Mouse (Mus musculus) right cerebral cortex, postnatal 4 days (tissue): ENCODE data around the gene Gabbr2.
"Not testable (repeated sequence)": the region's sequence is repeated elsewhere in the genome, so short reads cannot be mapped to it uniquely, and the experiment has no call there.

ENCODE experiments used
- DNase-seq: peaks from one replicate; pipeline ENCODE4 v3.0.0-alpha.2; 2022

Gene Gabbr2

GRCm38 (mm10) chr4:46641283-46641682, 350.4 kb downstream of the Gabbr2 start:
- no peak for DNase-seq

- DNase-seq = no peak
These were observed 351.8 kb downstream of the Gabbr2 start for GRCm38 (mm10) chr4:46639866-46640265.

GRCm38 (mm10) chr4:46637250-46637649, 354.4 kb downstream of the Gabbr2 start:
- not testable (repeated sequence) for DNase-seq

- DNase-seq = no peak
These were observed 355.8 kb downstream of the Gabbr2 start for GRCm38 (mm10) chr4:46635702-46636430.

- DNase-seq = no peak
These were observed 356.8 kb downstream of the Gabbr2 start for GRCm38 (mm10) chr4:46634881-46635280.

- DNase-seq = not testable (repeated sequence)
These were observed 358.1 kb downstream of the Gabbr2 start for GRCm38 (mm10) chr4:46633565-46633964.

- DNase-seq = no peak
These were observed 359.2 kb downstream of the Gabbr2 start for GRCm38 (mm10) chr4:46632465-46632864.

GRCm38 (mm10) chr4:46630390-46630789, 361.3 kb downstream of the Gabbr2 start:
- DNase-seq = no peak

GRCm38 (mm10) chr4:46628873-46629272, 362.8 kb downstream of the Gabbr2 start:
- no peak for DNase-seq

- no peak for DNase-seq
These were observed 363.6 kb downstream of the Gabbr2 start for GRCm38 (mm10) chr4:46628081-46628480.

GRCm38 (mm10) chr4:46625101-46625500, 366.6 kb downstream of the Gabbr2 start:
- DNase-seq = no peak

- DNase-seq = no peak
These were observed 368.7 kb downstream of the Gabbr2 start for GRCm38 (mm10) chr4:46623007-46623406.

GRCm38 (mm10) chr4:46620946-46621345, 370.7 kb downstream of the Gabbr2 start:
- DNase-seq = no peak

GRCm38 (mm10) chr4:46620330-46620729, 371.3 kb downstream of the Gabbr2 start:
- DNase-seq = no peak

GRCm38 (mm10) chr4:46618196-46618817, 373.4 kb downstream of the Gabbr2 start:
- no peak for DNase-seq

GRCm38 (mm10) chr4:46617408-46617807, 374.3 kb downstream of the Gabbr2 start:
- no peak for DNase-seq

- DNase-seq = no peak
These were observed 377.0 kb downstream of the Gabbr2 start for GRCm38 (mm10) chr4:46614641-46615040.

GRCm38 (mm10) chr4:46613618-46614017, 378.1 kb downstream of the Gabbr2 start:
- DNase-seq = no peak
